Mouse (Mus musculus): ENCODE measurements at regions not wholly inside any gene's neighbourhood (a gene's known extent, or its start where the extent isn't known, plus 50 kb on each side); places are given as distances from the start of the nearest gene placed in this dataset.

DNA sequence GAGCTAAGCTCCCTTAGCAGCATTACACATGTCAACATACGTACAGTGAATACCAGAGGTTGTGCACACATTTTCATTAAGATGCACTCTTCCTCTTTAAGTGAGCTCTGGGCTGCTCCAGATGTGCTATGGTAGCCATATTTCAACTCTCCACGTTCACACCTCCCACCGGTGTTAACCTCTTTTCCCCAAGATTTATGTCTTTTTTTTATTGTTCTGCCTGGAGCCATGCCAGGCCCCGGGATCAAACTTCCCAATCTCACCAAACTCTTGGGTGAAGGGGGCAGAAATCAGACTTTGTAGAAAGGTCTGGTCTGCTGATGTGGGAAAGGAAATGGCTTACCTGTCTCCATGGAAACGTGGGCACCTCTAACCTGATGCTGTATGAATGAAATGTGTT is 754.0 kb upstream of the Sox9 start:
- TF ChIP-seq POLR2A (IDR thresholded peaks at IDR 0.05; ENCODE audit: insufficient read length, low read depth): no peak
- TF ChIP-seq CEBPB (IDR thresholded peaks at IDR 0.05; ENCODE audit: insufficient read depth, poor library complexity, severe bottlenecking): no peak
- no peak for TF ChIP-seq SRF (IDR thresholded peaks at IDR 0.05; ENCODE audit: control insufficient read depth, insufficient read length, low read depth)
- no peak for TF ChIP-seq REST (IDR thresholded peaks at IDR 0.05; ENCODE audit: insufficient read depth, insufficient read length)
